Mouse (Mus musculus) adrenal gland, adult 2 months (tissue): ENCODE measurements at regions not wholly inside any gene's neighbourhood (a gene's known extent, or its start where the extent isn't known, plus 50 kb on each side); places are given as distances from the start of the nearest gene placed in this dataset.

Source experiments
- DNase-seq: peaks from one replicate; pipeline ENCODE4 v3.0.0; 2021

- DNase-seq, result no peak
Measured at GRCm38 (mm10) chr4:84102736-84103135, 572.3 kb downstream of the Bnc2 start.

GRCm38 (mm10) chr4:84108592-84108991 is 566.5 kb downstream of the Bnc2 start:
- no peak for DNase-seq

- DNase-seq, result no peak
Measured at GRCm38 (mm10) chr4:84109771-84110503, 565.1 kb downstream of the Bnc2 start.

- DNase-seq, result no peak
Measured at GRCm38 (mm10) chr4:84114162-84115040, 560.7 kb downstream of the Bnc2 start.

GRCm38 (mm10) chr4:84118284-84118919 is 556.7 kb downstream of the Bnc2 start:
- DNase-seq, result no peak

- no peak for DNase-seq
Measured at GRCm38 (mm10) chr4:84119616-84120015, 555.5 kb downstream of the Bnc2 start.

- DNase-seq, result no peak
Measured at GRCm38 (mm10) chr4:84120330-84120729, 554.7 kb downstream of the Bnc2 start.

GRCm38 (mm10) chr4:84121442-84121841 is 553.6 kb downstream of the Bnc2 start:
- DNase-seq, result no peak

- no peak for DNase-seq
Measured at GRCm38 (mm10) chr4:84126400-84126799, 548.7 kb downstream of the Bnc2 start.

- DNase-seq, result peak; percentile 23
Measured at GRCm38 (mm10) chr4:84127380-84127779, 547.7 kb downstream of the Bnc2 start.

GRCm38 (mm10) chr4:84130840-84131547 is 544.1 kb downstream of the Bnc2 start:
- DNase-seq, result peak; percentile 36

- no peak for DNase-seq
Measured at GRCm38 (mm10) chr4:84135740-84136139, 539.3 kb downstream of the Bnc2 start.

- peak; percentile 10 for DNase-seq
Measured at GRCm38 (mm10) chr4:84137171-84137919, 537.7 kb downstream of the Bnc2 start.

GRCm38 (mm10) chr4:84149149-84150050 is 525.7 kb downstream of the Bnc2 start:
- no peak for DNase-seq

GRCm38 (mm10) chr4:84150698-84151097 is 524.4 kb downstream of the Bnc2 start:
- DNase-seq, result no peak

GRCm38 (mm10) chr4:84151247-84151646 is 523.8 kb downstream of the Bnc2 start:
- no peak for DNase-seq

GRCm38 (mm10) chr4:84151971-84152450 is 523.1 kb downstream of the Bnc2 start:
- DNase-seq, result no peak

- no peak for DNase-seq
Measured at GRCm38 (mm10) chr4:84153571-84153970, 521.5 kb downstream of the Bnc2 start.

GRCm38 (mm10) chr4:84157911-84158647 is 517.0 kb downstream of the Bnc2 start:
- no peak for DNase-seq
